Mouse (Mus musculus): ENCODE data around the gene 4930470P17Rik. TPM values are rescaled to one million over a fixed set of nuclear protein-coding genes. Genes with fewer than 3 reads are reported as not detected.

4930470P17Rik gene
- polyA plus RNA-seq (2015; fragmentation: Nextera tagmentation; extraction: Ambion mirVana) = not detected in 2 replicates

DNA sequence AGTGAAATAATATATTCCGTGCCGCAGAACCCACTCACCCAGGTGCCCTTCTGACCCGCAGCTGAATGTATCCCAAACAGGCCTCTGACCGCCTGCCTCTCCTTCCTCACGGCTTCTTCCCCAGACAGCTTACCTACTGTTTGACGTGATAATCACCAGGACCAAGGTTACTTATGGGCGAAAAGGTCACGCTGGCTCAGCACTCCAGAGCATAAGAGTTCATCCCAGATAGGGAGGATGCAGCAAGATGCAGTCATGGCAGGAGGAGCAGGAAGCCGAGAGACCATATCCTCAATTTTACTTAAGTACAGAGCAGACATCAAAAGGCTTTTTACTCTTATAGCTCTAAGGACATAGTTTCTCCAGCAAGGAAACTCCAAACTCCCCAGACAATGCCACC lies at the start of gene 4930470P17Rik:
Gene 4930470P17Rik (minus strand): TSS at position 101 of the 400 bp plus-strand sequence.
- ATAC-seq (ENCODE audit: low read depth) = no peak
- Histone ChIP-seq H3K9ac (ENCODE audit: low read length) (no peak within 1 kb of the TSS), H3K9me3 (ENCODE audit: control insufficient read depth, low read length) (no peaks in the 10 kb centered on the region), H3K27me3 (ENCODE audit: control insufficient read depth, insufficient read depth, low read depth, low read length) (no peaks in the 10 kb centered on the region), H3K27ac (ENCODE audit: low read length) (no peak within 1 kb of the TSS), H3K4me1 (replicated peaks; ENCODE audit: control insufficient read depth, insufficient read depth, low read length) (no peaks in the 10 kb centered on the region), H3K36me3 (ENCODE audit: control insufficient read depth, insufficient read depth, low read length) (no peaks in the 10 kb centered on the region), H3K4me2 (ENCODE audit: low read depth, low read length) (no peak within 1 kb of the TSS), H3K4me3 (ENCODE audit: low read length) (no peak within 1 kb of the TSS)
- 56% methylated on average over 9 of the region's 9 CpGs for WGBS

DNA sequence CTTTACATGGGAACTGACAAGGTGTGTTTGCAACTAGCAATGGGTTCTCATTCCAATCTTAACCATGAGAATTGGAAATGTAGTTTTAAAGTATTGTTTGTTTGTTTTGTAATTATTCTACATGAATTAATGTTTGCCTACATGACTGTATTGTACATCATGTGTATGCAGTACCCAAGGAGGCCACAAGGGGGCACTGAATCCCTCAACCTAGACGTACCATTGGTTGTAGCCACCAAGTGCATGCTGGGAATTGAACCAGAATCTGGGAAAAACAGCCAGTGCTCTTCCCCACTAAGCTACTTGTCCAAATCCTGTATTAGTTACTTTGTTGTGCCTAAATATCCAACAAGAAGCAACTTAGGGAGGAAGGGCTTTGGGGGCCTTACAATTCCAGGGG lies 49.7 kb upstream of the 4930470P17Rik start:
- H3K4me1 ChIP-seq (replicated peaks; ENCODE audit: control insufficient read depth, insufficient read depth, low read length) = peaks cover 5% of the 10 kb centered on the region; the same call in 1 of the 2 replicates
- H3K9ac ChIP-seq (ENCODE audit: low read length) = no peak overlapping the region
- H3K9me3 ChIP-seq (ENCODE audit: control insufficient read depth, low read length) = peaks cover 3% of the 10 kb centered on the region; the same call in 1 of the 2 replicates
- no peak overlapping the region for H3K4me3 ChIP-seq (ENCODE audit: low read length)
- WGBS = 80% methylated on average over 1 of the region's 1 CpGs
- no peaks in the 10 kb centered on the region for H3K36me3 ChIP-seq (ENCODE audit: control insufficient read depth, insufficient read depth, low read length)
- H3K27me3 ChIP-seq (ENCODE audit: control insufficient read depth, insufficient read depth, low read depth, low read length) = no peaks in the 10 kb centered on the region
- H3K27ac ChIP-seq (ENCODE audit: low read length) = no peak overlapping the region
- H3K4me2 ChIP-seq (ENCODE audit: low read depth, low read length) = no peak overlapping the region
- no peak for ATAC-seq (ENCODE audit: low read depth)

DNA sequence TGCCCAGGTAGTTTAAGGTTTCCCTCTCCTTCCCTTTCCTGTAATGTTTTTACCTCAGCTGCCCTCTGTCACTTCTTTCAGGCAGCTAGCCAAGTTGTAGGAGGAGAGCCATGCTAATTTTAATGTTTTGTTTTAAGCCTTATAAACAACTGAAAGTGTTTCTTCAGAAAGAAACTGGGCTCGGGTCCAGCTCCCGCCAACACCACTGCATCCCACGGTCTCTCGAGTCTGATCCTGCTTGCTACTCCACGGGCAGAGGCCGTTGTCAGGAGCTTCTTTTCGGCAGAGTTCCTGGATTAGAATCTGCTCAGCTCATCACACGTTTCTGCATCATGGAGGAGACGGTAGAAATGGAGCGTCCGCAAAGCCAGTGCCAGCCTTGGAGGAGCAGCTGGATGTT lies 46.7 kb upstream of the 4930470P17Rik start:
- Histone ChIP-seq H3K9ac (ENCODE audit: low read length) (no peak overlapping the region; the same call in 1 of the 2 replicates), H3K36me3 (ENCODE audit: control insufficient read depth, insufficient read depth, low read length) (no peaks in the 10 kb centered on the region), H3K4me2 (ENCODE audit: low read depth, low read length) (peak overlapping the region; percentile 24; the same call in 1 of the 2 replicates), H3K9me3 (ENCODE audit: control insufficient read depth, low read length) (peaks cover 3% of the 10 kb centered on the region; the same call in 1 of the 2 replicates), H3K4me3 (ENCODE audit: low read length) (no peak overlapping the region), H3K4me1 (replicated peaks; ENCODE audit: control insufficient read depth, insufficient read depth, low read length) (peaks cover 5% of the 10 kb centered on the region; the same call in 1 of the 2 replicates), H3K27me3 (ENCODE audit: control insufficient read depth, insufficient read depth, low read depth, low read length) (no peaks in the 10 kb centered on the region), H3K27ac (ENCODE audit: low read length) (no peak overlapping the region)
- no peak for ATAC-seq (ENCODE audit: low read depth)
- 37% methylated on average over 11 of the region's 11 CpGs for WGBS

DNA sequence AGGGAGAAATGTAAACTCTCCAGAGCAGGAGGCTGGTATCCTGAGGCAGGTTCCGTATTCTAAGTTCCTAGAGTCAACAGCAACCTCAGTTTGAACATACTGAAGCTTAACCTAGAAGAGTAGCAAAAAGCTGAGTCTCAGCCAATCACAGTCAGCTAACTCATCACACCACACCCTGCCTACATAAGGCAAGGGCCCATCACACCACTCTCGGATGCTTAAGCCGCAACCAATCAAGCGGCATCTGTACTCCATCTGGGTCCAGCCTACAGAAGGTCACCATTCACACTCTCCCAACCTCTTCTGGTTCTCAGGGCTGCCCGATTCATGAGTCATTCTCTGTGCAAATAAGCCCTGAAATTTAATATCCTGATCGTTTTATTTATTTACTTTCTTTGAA lies 44.4 kb upstream of the 4930470P17Rik start:
- H3K4me2 ChIP-seq (ENCODE audit: low read depth, low read length) = no peak overlapping the region
- no peaks in the 10 kb centered on the region for H3K27me3 ChIP-seq (ENCODE audit: control insufficient read depth, insufficient read depth, low read depth, low read length)
- H3K36me3 ChIP-seq (ENCODE audit: control insufficient read depth, insufficient read depth, low read length) = no peaks in the 10 kb centered on the region
- 72% methylated on average over 6 of the region's 6 CpGs for WGBS
- peaks cover 5% of the 10 kb centered on the region; the same call in 1 of the 2 replicates for H3K4me1 ChIP-seq (replicated peaks; ENCODE audit: control insufficient read depth, insufficient read depth, low read length)
- H3K9ac ChIP-seq (ENCODE audit: low read length) = no peak overlapping the region
- H3K9me3 ChIP-seq (ENCODE audit: control insufficient read depth, low read length) = no peaks in the 10 kb centered on the region
- ATAC-seq (ENCODE audit: low read depth) = no peak
- H3K27ac ChIP-seq (ENCODE audit: low read length) = no peak overlapping the region
- H3K4me3 ChIP-seq (ENCODE audit: low read length) = no peak overlapping the region

DNA sequence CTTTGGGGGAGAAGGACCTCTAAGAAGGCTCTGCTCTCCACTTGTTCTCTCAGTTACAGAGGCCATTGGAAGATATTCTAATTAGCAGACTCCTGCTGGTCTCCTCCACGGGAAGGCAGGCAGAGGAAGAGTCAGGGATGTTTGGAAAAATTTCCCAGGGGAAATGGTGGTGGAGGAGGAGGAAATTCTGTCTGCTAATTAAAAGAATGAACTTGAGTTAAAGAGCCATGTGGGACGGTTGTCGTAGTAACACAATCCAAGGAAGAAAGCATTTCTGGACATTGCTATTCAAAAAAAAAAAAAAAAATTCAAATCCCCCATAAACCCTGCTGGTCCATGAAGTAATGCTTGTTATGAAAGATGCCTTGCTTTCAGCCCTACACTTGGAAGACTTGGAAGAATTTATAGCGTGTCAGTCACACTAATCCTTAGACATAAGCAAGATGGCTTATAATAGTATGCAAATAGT lies 40.6 kb upstream of the 4930470P17Rik start:
- no peaks in the 10 kb centered on the region for H3K9me3 ChIP-seq (ENCODE audit: control insufficient read depth, low read length)
- no peak overlapping the region for H3K4me3 ChIP-seq (ENCODE audit: low read length)
- no peak overlapping the region for H3K27ac ChIP-seq (ENCODE audit: low read length)
- no peaks in the 10 kb centered on the region for H3K36me3 ChIP-seq (ENCODE audit: control insufficient read depth, insufficient read depth, low read length)
- ATAC-seq (ENCODE audit: low read depth) = no peak
- H3K9ac ChIP-seq (ENCODE audit: low read length) = no peak overlapping the region
- H3K4me2 ChIP-seq (ENCODE audit: low read depth, low read length) = no peak overlapping the region
- no peaks in the 10 kb centered on the region for H3K27me3 ChIP-seq (ENCODE audit: control insufficient read depth, insufficient read depth, low read depth, low read length)
- WGBS = 60% methylated on average over 4 of the region's 4 CpGs
- peaks cover 6% of the 10 kb centered on the region; the same call in 1 of the 2 replicates for H3K4me1 ChIP-seq (replicated peaks; ENCODE audit: control insufficient read depth, insufficient read depth, low read length)

DNA sequence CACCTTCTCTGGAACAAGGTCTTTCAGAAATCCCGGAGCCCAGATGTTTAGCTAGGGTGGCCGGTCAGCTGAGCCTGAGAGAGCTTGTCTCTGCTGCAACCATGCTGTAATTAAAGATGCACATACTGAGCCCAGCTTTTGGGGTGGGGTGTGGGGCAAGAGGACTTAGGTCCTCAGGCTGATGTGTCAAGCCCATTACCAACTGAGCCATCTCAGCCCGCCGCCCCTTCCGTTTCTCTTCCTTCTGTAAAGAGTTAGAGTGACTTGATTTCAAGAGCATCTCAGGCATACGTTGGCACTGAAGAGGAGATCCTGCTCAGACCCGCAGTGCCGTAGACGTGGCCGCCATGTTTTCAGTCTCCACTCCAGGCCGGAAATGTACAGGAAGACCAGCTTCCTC lies 38.5 kb upstream of the 4930470P17Rik start:
- no peak for ATAC-seq (ENCODE audit: low read depth)
- no peaks in the 10 kb centered on the region for H3K9me3 ChIP-seq (ENCODE audit: control insufficient read depth, low read length)
- no peak overlapping the region for H3K4me3 ChIP-seq (ENCODE audit: low read length)
- no peaks in the 10 kb centered on the region for H3K27me3 ChIP-seq (ENCODE audit: control insufficient read depth, insufficient read depth, low read depth, low read length)
- H3K36me3 ChIP-seq (ENCODE audit: control insufficient read depth, insufficient read depth, low read length) = no peaks in the 10 kb centered on the region
- 76% methylated on average over 11 of the region's 11 CpGs for WGBS
- no peak overlapping the region for H3K4me2 ChIP-seq (ENCODE audit: low read depth, low read length)
- no peak overlapping the region for H3K27ac ChIP-seq (ENCODE audit: low read length)
- peaks cover 7% of the 10 kb centered on the region; the same call in 1 of the 2 replicates for H3K4me1 ChIP-seq (replicated peaks; ENCODE audit: control insufficient read depth, insufficient read depth, low read length)
- H3K9ac ChIP-seq (ENCODE audit: low read length) = no peak overlapping the region

DNA sequence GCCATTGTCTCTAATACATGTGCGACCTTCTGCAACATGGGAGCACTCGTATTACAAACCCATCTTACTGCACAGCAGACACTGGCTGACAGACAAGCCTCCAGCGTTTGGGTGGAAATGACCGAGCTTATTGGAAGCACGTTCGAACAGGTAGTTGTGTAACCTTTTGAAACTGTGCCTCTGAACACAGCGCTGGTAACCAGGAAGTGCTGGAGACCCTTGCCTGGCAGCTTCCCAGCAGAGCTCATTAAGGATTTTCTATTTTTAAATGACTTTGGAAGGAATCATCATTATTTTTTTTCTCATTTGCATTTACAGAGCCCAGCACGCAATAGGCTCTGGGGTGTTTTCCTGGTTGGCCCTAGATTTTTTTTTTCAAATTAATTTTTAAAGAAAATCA lies 36.9 kb upstream of the 4930470P17Rik start:
- 48% methylated on average over 8 of the region's 8 CpGs for WGBS
- no peak for ATAC-seq (ENCODE audit: low read depth)

DNA sequence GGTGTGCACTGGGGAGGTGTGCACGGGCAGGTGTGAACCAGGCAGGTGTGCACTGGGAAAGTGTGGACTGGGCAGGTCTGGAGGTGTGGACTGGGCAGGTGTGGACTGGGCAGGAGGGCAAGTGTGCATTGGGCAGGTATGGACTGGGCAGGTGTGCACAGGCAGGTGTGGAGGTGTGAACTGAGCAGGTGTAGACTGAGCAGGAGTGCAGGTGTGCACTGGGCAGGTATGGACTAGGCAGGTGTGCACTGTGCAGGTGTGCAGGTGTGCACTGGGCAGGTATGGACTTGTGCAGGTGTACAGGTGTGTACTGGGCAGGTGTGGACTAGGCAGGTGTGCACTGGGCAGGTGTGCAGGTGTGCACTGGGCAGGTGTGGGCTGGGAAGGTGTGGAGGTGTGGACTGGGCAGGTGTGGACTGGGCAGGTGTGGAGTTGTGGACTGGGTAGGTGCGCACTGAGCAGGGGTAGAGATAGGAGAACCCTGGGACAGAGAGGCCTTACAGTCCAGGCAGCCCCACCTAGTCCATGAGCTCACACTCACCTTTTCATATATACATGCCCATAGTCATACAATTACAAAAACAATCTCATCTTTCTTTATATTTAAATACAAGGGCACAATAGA lies 31.3 kb upstream of the 4930470P17Rik start:
- no peak overlapping the region for H3K27ac ChIP-seq (ENCODE audit: low read length)
- no peak overlapping the region for H3K9ac ChIP-seq (ENCODE audit: low read length)
- 90% methylated on average over 2 of the region's 2 CpGs for WGBS
- H3K4me2 ChIP-seq (ENCODE audit: low read depth, low read length) = no peak overlapping the region
- no peaks in the 10 kb centered on the region for H3K27me3 ChIP-seq (ENCODE audit: control insufficient read depth, insufficient read depth, low read depth, low read length)
- H3K36me3 ChIP-seq (ENCODE audit: control insufficient read depth, insufficient read depth, low read length) = no peaks in the 10 kb centered on the region
- no peak overlapping the region for H3K4me3 ChIP-seq (ENCODE audit: low read length)
- H3K4me1 ChIP-seq (replicated peaks; ENCODE audit: control insufficient read depth, insufficient read depth, low read length) = 0 out of 2 replicates have a peak, but pooled peaks cover 2% of the 10 kb centered on the region
- no peak for ATAC-seq (ENCODE audit: low read depth)
- H3K9me3 ChIP-seq (ENCODE audit: control insufficient read depth, low read length) = no peaks in the 10 kb centered on the region

More for the DNA sequence above, 36.9 kb upstream of the 4930470P17Rik start:
- H3K4me1 ChIP-seq (replicated peaks; ENCODE audit: control insufficient read depth, insufficient read depth, low read length) = peaks cover 8% of the 10 kb centered on the region; the same call in 1 of the 2 replicates
- H3K27ac ChIP-seq (ENCODE audit: low read length) = no peak overlapping the region
- no peak overlapping the region for H3K4me3 ChIP-seq (ENCODE audit: low read length)
- no peaks in the 10 kb centered on the region for H3K9me3 ChIP-seq (ENCODE audit: control insufficient read depth, low read length)
- no peak overlapping the region for H3K9ac ChIP-seq (ENCODE audit: low read length)
- H3K27me3 ChIP-seq (ENCODE audit: control insufficient read depth, insufficient read depth, low read depth, low read length) = no peaks in the 10 kb centered on the region
- H3K4me2 ChIP-seq (ENCODE audit: low read depth, low read length) = 0 out of 2 replicates have a peak overlapping the region, but pooled peaks have one; percentile 27
- no peaks in the 10 kb centered on the region for H3K36me3 ChIP-seq (ENCODE audit: control insufficient read depth, insufficient read depth, low read length)

DNA sequence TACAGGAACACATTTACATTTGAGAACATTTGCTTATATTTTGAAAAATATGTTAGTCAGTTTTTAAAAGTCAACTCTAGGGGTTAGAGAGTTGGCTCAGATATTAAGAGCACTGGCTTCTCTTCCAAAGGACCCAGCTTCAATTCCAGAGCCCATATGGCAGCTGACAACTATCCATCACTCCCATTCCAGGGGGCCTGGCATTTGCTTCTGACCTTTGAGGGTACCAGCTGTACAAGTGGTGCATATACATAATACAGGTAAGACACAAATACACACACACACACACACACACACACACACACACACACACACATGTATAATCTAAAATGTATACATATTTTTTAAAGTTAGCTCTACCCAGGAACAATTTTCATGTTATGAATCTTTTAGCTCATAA lies 30.6 kb upstream of the 4930470P17Rik start:
- Histone ChIP-seq H3K36me3 (ENCODE audit: control insufficient read depth, insufficient read depth, low read length) (no peaks in the 10 kb centered on the region), H3K9me3 (ENCODE audit: control insufficient read depth, low read length) (no peaks in the 10 kb centered on the region), H3K27ac (ENCODE audit: low read length) (no peak overlapping the region), H3K27me3 (ENCODE audit: control insufficient read depth, insufficient read depth, low read depth, low read length) (no peaks in the 10 kb centered on the region), H3K9ac (ENCODE audit: low read length) (no peak overlapping the region), H3K4me2 (ENCODE audit: low read depth, low read length) (no peak overlapping the region), H3K4me1 (replicated peaks; ENCODE audit: control insufficient read depth, insufficient read depth, low read length) (0 out of 2 replicates have a peak, but pooled peaks cover 2% of the 10 kb centered on the region), H3K4me3 (ENCODE audit: low read length) (no peak overlapping the region)
- no peak for ATAC-seq (ENCODE audit: low read depth)
